Mouse (Mus musculus): Measurements from ENCODE around the gene Dnah1. TPM values are rescaled to one million over a fixed set of nuclear protein-coding genes. Genes with fewer than 3 reads are reported as not detected.

Gene Dnah1
- polyA plus RNA-seq, 1 experiment from 2014 or later, result 0.74 TPM

- H3K9me3 ChIP-seq (ENCODE audit: control insufficient read depth, low read length), result no peaks in the 10 kb centered on the region
- DNase-seq (ENCODE audit: low spot score) (no peak), ATAC-seq (ENCODE audit: low FRiP score, low TSS enrichment) (no peak)
- H3K36me3 ChIP-seq (ENCODE audit: control insufficient read depth, insufficient read depth, low read length), result no peaks in the 10 kb centered on the region
- H3K4me3 ChIP-seq (ENCODE audit: low read depth, low read length), result no peak overlapping the region
- H3K4me1 ChIP-seq (replicated peaks; ENCODE audit: control insufficient read depth, insufficient read depth), result no peaks in the 10 kb centered on the region
- H3K4me2 ChIP-seq (replicated peaks; ENCODE audit: low read depth), result no peak overlapping the region
- H3K9ac ChIP-seq (ENCODE audit: low read length), result no peak overlapping the region
- H3K27ac ChIP-seq (replicated peaks), result no peak overlapping the region
- TF ChIP-seq CTCF (IDR thresholded peaks at IDR 0.05; ENCODE audit: low read depth), result no peak
- TF ChIP-seq EP300 (optimal IDR thresholded peaks at IDR 0.05), result no peak
- WGBS, result 81% methylated on average over 3 of the region's 3 CpGs
- H3K27me3 ChIP-seq (ENCODE audit: control insufficient read depth, insufficient read depth, low read length), result no peaks in the 10 kb centered on the region
These were observed 109.0 kb downstream of the Dnah1 start for GRCm38 (mm10) chr14:31214684-31215083.

DNA sequence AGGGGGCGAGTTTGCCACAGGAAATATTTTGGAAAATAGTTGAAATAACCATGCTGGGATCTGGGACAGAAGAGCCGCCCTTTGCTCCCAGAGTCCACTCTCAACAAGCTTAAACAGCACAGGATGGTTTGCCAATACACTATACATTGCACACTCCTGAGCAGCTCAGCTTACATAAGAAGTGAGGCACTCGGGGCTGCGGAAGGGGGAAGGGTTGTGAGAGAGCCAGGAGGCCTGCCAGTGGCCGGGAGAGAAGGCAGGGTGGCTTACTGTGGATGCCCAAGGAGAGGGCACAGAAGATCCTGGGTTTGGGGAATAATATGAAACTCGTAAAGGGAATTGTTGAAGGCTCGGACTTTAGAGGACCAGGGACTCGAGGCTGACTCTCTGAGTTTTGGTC, 109.8 kb downstream of the Dnah1 start:
- no peak overlapping the region for H3K9ac ChIP-seq (ENCODE audit: low read length)
- 61% methylated on average over 8 of the region's 8 CpGs for WGBS
- no peaks in the 10 kb centered on the region for H3K9me3 ChIP-seq (ENCODE audit: control insufficient read depth, low read length)
- no peak for DNase-seq (ENCODE audit: low spot score)
- H3K4me2 ChIP-seq (replicated peaks; ENCODE audit: low read depth), result no peak overlapping the region
- no peaks in the 10 kb centered on the region for H3K4me1 ChIP-seq (replicated peaks; ENCODE audit: control insufficient read depth, insufficient read depth)
- H3K36me3 ChIP-seq (ENCODE audit: control insufficient read depth, insufficient read depth, low read length), result no peaks in the 10 kb centered on the region
- no peak overlapping the region for H3K4me3 ChIP-seq (ENCODE audit: low read depth, low read length)
- H3K27ac ChIP-seq (replicated peaks), result no peak overlapping the region
- TF ChIP-seq EP300 (optimal IDR thresholded peaks at IDR 0.05), result no peak
- no peak for TF ChIP-seq CTCF (IDR thresholded peaks at IDR 0.05; ENCODE audit: low read depth)
- no peaks in the 10 kb centered on the region for H3K27me3 ChIP-seq (ENCODE audit: control insufficient read depth, insufficient read depth, low read length)
- no peak for ATAC-seq (ENCODE audit: low FRiP score, low TSS enrichment)

- ATAC-seq (ENCODE audit: low FRiP score, low TSS enrichment), result no peak
- 42% methylated on average over 3 of the region's 3 CpGs for WGBS
- no peak overlapping the region for H3K4me3 ChIP-seq (ENCODE audit: low read depth, low read length)
- no peak overlapping the region for H3K27ac ChIP-seq (replicated peaks)
- no peak for DNase-seq (ENCODE audit: low spot score)
- no peaks in the 10 kb centered on the region for H3K9me3 ChIP-seq (ENCODE audit: control insufficient read depth, low read length)
- no peak overlapping the region for H3K9ac ChIP-seq (ENCODE audit: low read length)
- H3K27me3 ChIP-seq (ENCODE audit: control insufficient read depth, insufficient read depth, low read length), result no peaks in the 10 kb centered on the region
- H3K36me3 ChIP-seq (ENCODE audit: control insufficient read depth, insufficient read depth, low read length), result no peaks in the 10 kb centered on the region
- no peak overlapping the region for H3K4me2 ChIP-seq (replicated peaks; ENCODE audit: low read depth)
- TF ChIP-seq EP300 (optimal IDR thresholded peaks at IDR 0.05) (no peak), CTCF (IDR thresholded peaks at IDR 0.05; ENCODE audit: low read depth) (no peak)
- no peaks in the 10 kb centered on the region for H3K4me1 ChIP-seq (replicated peaks; ENCODE audit: control insufficient read depth, insufficient read depth)
These were observed 111.2 kb downstream of the Dnah1 start for GRCm38 (mm10) chr14:31212499-31212898.

- Histone ChIP-seq H3K27me3 (ENCODE audit: control insufficient read depth, insufficient read depth, low read length) (no peaks in the 10 kb centered on the region), H3K27ac (replicated peaks) (no peak overlapping the region), H3K36me3 (ENCODE audit: control insufficient read depth, insufficient read depth, low read length) (no peaks in the 10 kb centered on the region), H3K4me2 (replicated peaks; ENCODE audit: low read depth) (no peak overlapping the region), H3K9ac (ENCODE audit: low read length) (no peak overlapping the region), H3K9me3 (ENCODE audit: control insufficient read depth, low read length) (no peaks in the 10 kb centered on the region), H3K4me1 (replicated peaks; ENCODE audit: control insufficient read depth, insufficient read depth) (no peaks in the 10 kb centered on the region), H3K4me3 (ENCODE audit: low read depth, low read length) (no peak overlapping the region)
- WGBS, result 90% methylated on average over 6 of the region's 6 CpGs
- DNase-seq (ENCODE audit: low spot score) (no peak), ATAC-seq (ENCODE audit: low FRiP score, low TSS enrichment) (no peak)
- TF ChIP-seq CTCF (IDR thresholded peaks at IDR 0.05; ENCODE audit: low read depth), result no peak
- TF ChIP-seq EP300 (optimal IDR thresholded peaks at IDR 0.05), result no peak
These were observed 111.8 kb downstream of the Dnah1 start for GRCm38 (mm10) chr14:31211854-31212253.

Other genes starting within 250 kb of the Dnah1 start
- gene Smim4, start 194.9 kb downstream of the Dnah1 start, polyA plus RNA-seq (2015; fragmentation: Nextera tagmentation; extraction: Ambion mirVana), result 99.3 and 108 TPM in 2 replicates
- 61.0 and 65.3 TPM in 2 replicates for gene Nt5dc2, start 192.8 kb downstream of the Dnah1 start, polyA plus RNA-seq (2015; fragmentation: Nextera tagmentation; extraction: Ambion mirVana)
- 23.7 and 23.9 TPM in 2 replicates for gene Stab1, start 155.3 kb downstream of the Dnah1 start, polyA plus RNA-seq (2015; fragmentation: Nextera tagmentation; extraction: Ambion mirVana)
- gene Tnnc1, start 115.6 kb downstream of the Dnah1 start, polyA plus RNA-seq (2015; fragmentation: Nextera tagmentation; extraction: Ambion mirVana), result 4.1 and 6.5 TPM in 2 replicates
- gene Nisch, start 107.0 kb downstream of the Dnah1 start, polyA plus RNA-seq (2015; fragmentation: Nextera tagmentation; extraction: Ambion mirVana), result 87.7 and 106 TPM in 2 replicates
- gene Sema3g, start 106.0 kb downstream of the Dnah1 start, polyA plus RNA-seq (2015; fragmentation: Nextera tagmentation; extraction: Ambion mirVana), result 0.38 and 0.53 TPM in 2 replicates
- 9.5 and 10.1 TPM in 2 replicates for gene Phf7, start 72.6 kb downstream of the Dnah1 start, polyA plus RNA-seq (2015; fragmentation: Nextera tagmentation; extraction: Ambion mirVana)
- gene Bap1, start 72.4 kb downstream of the Dnah1 start, polyA plus RNA-seq (2015; fragmentation: Nextera tagmentation; extraction: Ambion mirVana), result 22.5 and 24.5 TPM in 2 replicates
- gene Capn7, start 12.7 kb upstream of the Dnah1 start, polyA plus RNA-seq (2015; fragmentation: Nextera tagmentation; extraction: Ambion mirVana), result 24.8 and 26.8 TPM in 2 replicates
- gene Sh3bp5, start 112.2 kb upstream of the Dnah1 start, polyA plus RNA-seq (2015; fragmentation: Nextera tagmentation; extraction: Ambion mirVana), result 9.9 and 10.9 TPM in 2 replicates
- gene Eaf1, start 170.5 kb upstream of the Dnah1 start, polyA plus RNA-seq (2015; fragmentation: Nextera tagmentation; extraction: Ambion mirVana), result 10.5 and 11.9 TPM in 2 replicates
- 29.4 and 31.9 TPM in 2 replicates for gene Mettl6, start 171.1 kb upstream of the Dnah1 start, polyA plus RNA-seq (2015; fragmentation: Nextera tagmentation; extraction: Ambion mirVana)

All from stomach, postnatal 0 days (tissue).